Mouse (Mus musculus) granulocyte monocyte progenitor cell, adult 5-6 weeks (primary cell): ENCODE data around the gene Ren1. TPM values are rescaled to one million over a fixed set of nuclear protein-coding genes. Genes with fewer than 3 reads are reported as not detected.

Experiments used
- ATAC-seq: replicated peaks from 2 replicates; pipeline ENCODE4 v1.8.0; 2016; ENCODE audit warnings: mild to moderate bottlenecking, moderate TSS enrichment, inconsistent platforms; ENCODE audit not compliant: poor library complexity, severe bottlenecking
- total RNA-seq, 2 experiments: library from RNA; stranded (forward) in 1 of 2; stranded (reverse) in 1 of 2; fragments of 200-712, 200-1000 nt in 1 of 2; fragments of >200 nt in 1 of 2; fragmentation: Nextera tagmentation in 1 of 2; gene quantifications; 2 replicates each; pipeline ENCODE4 v1.2.3; 2014 to 2017

Ren1 gene
- total RNA-seq, 2 experiments from 2014 or later, result not detected

DNA sequence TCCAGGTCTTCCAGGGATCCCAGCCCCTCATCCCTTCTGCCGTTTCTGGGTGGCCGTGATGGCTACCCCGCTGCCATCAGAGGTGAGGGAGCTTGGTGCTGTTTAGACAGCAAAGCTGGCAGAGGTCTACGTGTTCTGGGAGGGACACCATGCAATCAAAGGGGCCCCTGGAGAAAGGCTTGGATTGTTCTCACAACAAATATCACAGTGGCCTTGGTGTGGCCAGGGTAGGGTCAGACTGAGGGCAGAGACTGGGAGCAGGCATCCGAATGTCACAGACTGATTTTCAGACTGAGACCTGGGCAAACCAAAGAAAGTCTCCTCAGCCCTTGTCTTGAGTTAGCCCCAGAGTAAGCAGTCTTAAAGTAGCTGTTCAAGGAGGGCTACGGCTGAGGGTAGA, 21.1 kb downstream of the Ren1 start:
- no peak for ATAC-seq

DNA sequence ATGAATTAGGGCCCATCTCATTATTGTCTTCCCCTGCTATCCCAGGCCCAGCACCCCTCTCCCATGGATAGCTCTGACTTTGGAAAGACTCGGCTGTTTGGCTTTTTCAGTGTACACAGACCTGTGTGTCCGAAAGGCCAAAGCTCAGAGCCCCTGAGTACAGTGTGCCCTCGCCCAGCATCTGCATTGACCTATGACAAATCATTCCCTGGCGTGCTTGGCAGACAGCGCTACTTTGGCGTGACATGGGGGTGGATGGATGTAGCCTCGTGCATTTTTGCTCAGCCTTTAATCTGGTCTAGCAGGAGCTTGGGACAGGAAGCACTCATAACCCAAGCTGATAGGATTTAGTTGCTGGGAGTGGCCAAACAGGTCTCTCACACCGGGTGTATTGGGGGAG, 21.8 kb downstream of the Ren1 start:
- no peak for ATAC-seq

- ATAC-seq, result no peak
Observed at GRCm38 (mm10) chr1:133375696-133376346, 25.5 kb downstream of the Ren1 start.

DNA sequence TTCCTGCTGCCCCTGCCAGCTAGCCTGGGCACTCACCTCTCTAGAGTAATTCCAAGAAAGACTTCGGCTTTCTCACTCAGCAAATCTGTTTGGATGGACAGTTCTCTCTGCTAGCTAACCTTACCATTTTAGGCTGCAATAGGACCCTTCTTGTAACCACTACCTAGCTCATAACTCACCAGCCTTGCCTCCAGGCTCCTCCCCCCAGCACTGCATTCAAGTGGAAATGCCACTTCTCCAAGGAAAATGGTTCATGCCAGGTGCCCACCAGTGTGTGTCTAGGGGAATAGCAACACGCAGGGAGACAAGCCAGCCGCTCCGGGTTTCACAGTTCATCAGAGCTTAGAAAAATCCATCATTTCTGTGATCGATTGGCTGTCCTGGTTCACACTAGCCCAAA, 27.2 kb downstream of the Ren1 start:
- no peak for ATAC-seq

DNA sequence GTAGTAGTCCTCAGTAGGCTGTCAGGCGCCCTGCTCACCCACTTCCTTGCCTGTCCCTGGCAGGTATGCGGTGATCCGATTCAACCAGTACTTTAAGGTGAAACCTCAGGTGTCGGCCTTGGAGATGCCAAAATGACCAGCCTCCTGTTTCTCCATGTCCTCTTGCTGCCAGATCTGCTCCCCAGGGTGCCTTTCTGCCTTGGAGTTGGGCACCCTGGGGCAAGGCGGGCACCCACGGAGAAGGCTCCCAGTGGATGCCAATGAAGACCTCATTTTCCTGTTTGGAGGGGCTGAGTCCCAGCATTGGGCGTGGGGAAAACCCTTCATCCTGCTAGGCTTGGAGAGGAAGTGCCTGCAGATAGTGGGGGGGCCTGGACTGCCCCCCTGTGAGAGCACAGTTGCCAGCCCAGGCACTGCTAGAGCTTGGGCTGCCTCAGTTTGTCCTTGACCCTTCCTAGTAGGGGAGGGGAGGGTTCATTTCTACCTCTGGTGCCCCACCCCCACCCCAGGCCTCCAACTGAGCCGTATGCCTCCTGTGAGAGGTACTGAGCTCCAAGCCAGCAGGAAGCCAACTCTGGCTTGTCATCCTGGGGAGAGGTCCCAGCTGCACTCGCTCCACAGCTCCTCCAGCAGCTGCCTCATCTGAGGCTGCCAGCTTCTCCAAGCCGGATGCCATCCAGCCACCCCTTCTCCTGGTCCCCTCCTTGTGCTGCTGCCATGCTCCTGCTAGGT, 29.1 kb downstream of the Ren1 start:
- no peak for ATAC-seq

- no peak for ATAC-seq
Observed at GRCm38 (mm10) chr1:133379986-133380320, 29.6 kb downstream of the Ren1 start.

DNA sequence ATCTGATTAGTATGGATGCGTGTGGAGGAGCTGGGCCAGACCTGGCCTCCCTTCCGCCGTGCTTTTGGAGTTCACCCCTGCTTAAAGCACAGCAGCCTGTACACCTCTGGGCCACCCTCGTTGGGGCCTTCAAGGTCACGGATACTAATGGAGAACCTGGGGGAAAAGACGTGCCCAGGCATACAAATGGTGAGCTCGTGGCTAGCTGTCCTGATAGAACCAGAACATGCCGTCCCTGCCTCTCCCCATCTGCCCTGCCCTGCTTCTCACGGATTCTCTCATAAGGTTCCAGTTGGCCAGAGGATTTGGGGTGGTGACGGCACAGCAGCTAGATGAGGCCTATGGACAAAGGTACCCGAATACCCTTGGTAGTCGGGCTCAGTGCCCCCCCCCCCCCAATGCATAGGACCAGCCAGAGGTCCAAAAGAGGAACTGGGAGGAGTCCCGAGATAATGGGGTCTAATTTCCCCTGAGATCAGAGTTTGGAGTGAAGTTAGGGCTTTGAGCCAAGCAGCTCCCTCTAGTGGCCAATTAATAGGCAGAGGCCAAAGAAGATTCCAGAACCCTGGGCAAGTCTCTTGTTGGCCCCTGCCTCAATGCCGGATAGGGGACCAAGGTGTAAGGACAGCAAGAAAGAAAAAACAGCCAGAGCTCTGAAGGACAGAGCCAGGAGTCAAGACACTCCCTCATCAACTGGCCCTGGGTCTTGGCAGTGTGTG, 30.2 kb downstream of the Ren1 start:
- ATAC-seq, result peak; percentile 56

- ATAC-seq, result peak; percentile 65
Observed at GRCm38 (mm10) chr1:133382008-133382407, 31.7 kb downstream of the Ren1 start.

DNA sequence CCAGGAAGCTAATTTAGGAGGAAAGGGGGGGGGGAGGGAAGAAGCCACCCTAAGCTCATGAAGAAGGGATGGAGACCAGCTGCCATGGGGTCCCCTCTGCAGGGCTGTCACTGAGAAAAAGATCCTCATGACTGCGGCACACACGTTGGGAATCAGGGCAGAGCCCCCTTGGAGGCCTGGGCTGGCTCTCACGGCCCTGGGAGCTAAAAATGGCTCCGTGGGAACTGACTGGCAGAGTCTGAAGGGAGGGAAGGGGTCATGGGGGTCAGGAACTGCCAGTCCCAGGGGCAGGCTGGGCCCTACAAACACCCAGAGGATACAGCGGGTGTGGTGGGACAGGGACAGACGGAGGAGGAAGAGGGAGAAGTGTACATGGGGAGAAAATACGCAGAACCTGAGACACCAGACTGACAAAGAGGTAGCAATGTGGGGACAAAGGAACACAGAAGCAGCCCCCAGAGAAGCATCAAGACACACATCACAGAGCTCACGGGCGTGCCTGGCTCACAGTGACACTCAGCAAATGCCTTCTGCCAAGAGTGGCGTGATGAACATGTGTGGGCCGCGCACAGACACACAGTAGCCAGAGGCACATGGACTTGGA, 32.3 kb downstream of the Ren1 start:
- no peak for ATAC-seq

DNA sequence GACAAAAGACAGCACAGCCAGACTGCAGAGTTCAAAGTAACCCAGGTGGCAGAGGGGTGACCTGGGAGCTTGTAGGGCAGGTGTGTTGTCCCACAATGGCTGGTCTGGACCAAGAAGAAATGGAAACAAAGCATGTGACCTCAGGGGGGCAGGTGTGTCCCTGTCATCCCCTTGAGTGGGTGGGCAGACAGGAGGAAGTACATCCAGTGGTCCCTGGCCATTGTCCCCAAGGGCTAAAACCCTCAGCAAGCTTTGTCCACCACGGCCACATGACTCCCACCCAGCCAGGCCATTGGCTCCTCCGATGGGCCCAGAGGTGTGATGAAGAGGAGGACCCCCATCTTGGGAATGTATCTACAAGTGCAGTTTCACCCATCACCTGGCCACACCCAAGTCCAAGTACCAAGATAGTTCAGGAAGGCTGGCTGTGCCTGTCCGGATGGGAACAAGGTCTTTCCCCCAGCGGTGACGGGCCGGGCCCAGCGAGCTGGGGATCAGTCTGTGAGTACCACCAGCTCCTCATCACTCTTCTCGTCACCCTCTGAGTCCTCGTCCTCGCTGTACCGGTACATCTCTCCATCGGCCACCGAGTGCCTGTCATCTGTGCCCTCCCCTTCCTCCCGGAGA, 33.0 kb downstream of the Ren1 start:
- no peak for ATAC-seq

DNA sequence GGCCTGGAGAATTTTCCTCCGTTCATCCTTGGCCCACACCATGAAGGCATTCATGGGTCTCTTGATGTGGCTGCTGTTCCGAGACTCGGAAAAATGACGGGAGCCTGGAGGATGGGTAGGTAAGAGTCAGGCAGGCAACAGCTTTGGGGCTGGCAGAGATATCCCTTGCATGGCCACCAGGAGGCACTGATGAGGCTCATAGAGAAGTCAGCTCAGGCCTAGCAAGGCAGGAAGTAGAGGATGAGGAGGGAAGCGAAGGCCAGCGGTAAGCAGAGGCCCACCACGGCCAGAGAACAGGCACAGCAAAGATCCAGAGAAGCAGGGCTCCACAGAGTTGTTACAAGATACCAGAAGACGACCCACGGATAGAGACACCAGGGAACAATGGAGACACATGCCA, 35.2 kb downstream of the Ren1 start:
- ATAC-seq, result peak; percentile 80

GRCm38 (mm10) chr1:133386209-133386608, 35.9 kb downstream of the Ren1 start:
- no peak for ATAC-seq

DNA sequence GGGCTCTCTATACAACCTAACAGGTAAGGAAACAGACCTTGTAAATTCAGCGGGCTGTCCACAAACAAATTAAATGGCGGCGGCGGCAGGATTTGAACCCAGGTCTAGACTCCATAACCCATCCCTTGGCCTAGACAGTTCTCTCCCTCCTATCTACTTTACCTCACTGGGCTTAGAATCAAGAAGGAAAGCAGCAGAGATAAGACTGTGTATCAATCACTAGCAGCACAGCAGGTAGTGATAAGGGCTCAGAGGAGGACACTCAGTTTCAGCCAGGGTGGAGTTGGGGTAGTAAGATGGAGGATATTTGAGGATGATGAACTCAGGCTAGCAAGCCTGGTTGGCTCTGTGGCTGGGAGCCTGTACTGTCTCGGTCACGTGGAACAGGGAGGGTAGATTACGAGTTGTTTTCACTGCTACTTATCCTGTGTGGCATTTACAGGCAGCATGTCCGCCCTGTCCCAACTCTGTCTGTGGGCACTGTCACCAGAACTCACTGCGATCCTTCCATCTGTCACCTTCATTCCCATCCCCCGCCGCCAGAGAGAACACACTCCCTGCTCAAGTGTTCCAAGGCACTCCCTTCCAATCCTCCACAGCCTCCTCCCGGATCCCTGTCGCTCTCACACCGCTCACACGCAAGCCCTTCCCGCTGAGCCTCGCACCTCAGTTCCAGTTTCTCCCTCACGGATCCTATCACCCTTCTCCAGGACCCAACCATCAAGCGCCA, 37.4 kb downstream of the Ren1 start:
- ATAC-seq, result no peak

GRCm38 (mm10) chr1:133394702-133395101, 44.4 kb downstream of the Ren1 start:
- ATAC-seq, result no peak

- ATAC-seq, result no peak
Observed at GRCm38 (mm10) chr1:133396693-133397092, 46.4 kb downstream of the Ren1 start.

DNA sequence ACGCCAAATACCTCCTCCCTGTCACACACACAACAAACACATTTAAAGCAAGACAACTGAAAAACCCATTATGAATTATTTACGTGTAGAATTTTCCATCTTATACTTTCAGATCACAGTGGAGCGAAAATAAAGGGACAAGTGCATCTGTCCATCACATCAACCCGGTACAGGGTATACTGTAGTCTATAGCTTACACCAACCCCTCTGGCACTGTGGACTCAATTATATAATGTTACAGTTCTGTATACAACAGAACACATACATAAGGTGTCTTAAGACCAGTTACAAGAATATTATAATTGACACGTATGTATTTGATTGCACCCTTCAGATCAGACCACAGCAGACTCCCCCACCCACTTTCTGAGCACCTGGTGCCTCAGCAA, 46.8 kb downstream of the Ren1 start:
- ATAC-seq, result no peak

GRCm38 (mm10) chr1:133397483-133398237, 47.4 kb downstream of the Ren1 start:
- no peak for ATAC-seq

DNA sequence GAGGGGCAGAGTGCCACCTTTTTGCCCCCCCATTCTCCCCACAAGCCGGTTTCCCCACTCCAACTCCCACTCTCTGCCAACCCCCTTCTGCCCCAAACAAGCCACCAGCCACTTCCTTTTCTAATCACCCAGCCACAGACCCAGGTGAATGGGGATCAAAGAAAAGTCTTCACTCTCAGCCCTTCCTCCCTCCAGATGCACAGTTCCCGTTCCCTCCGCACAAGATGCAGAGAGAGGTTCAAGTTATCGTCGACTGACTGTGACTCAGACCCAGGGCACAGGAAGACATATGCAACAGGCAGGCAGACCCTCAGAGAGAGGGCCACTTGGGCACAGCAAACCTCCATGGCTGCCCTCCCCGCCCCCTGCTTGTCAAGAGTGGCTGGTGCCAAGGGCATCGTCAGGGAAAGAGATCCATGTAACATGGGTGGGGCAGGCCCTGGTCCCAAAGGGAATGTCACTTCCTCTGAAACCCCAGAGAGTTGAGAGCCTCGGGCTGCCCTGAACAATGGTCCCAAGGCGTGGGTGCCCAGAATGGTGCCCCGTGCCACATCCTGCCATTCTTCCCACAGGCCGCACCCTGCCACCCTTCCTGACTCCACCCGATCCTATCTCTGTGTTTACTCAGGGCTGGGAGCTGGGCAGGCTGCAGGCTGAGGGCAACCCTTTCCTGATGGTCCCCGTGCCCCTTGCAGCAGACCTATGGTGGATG, 49.9 kb downstream of the Ren1 start:
- ATAC-seq, result peak; percentile 27

- ATAC-seq, result no peak
Observed at GRCm38 (mm10) chr1:133404005-133404404, 53.7 kb downstream of the Ren1 start.
